ENCODE assay signal across 7 mouse cellular contexts in genomic region chr5:29377590-29378297, GRCm38 (mm10). TPM values are rescaled to one million over a fixed set of nuclear protein-coding genes. Genes with fewer than 3 reads are reported as not detected.
DNase-seq lines count a peak whose midpoint lies in the region; ATAC-seq and TF ChIP-seq lines count a peak whose summit lies in the region.

No protein-coding gene starts in this region.

- TF ChIP-seq CTCF in ES-Bruce4 (IDR thresholded peaks at IDR 0.05; ENCODE audit: low read depth, low read length), result no peak
- TF ChIP-seq CTCF in kidney, adult 2 months (conservative IDR thresholded peaks at IDR 0.05; ENCODE audit: insufficient read depth, insufficient read length, low read depth, low read length), result no peak
- no peak; the same call in 1 of the 2 replicates for TF ChIP-seq CTCF in liver, embryonic 14.5 days (IDR thresholded peaks at IDR 0.05; ENCODE audit: low read depth)

- H3K79me2 ChIP-seq in myocyte (ENCODE audit: control insufficient read depth, insufficient read depth), result no peaks in the 10 kb centered on the region

- H3K4me2 ChIP-seq in forebrain, embryonic 11.5 days (ENCODE audit: low read depth, low read length, severe bottlenecking), result peak overlapping the region; percentile 61
- peak overlapping the region; percentile 92 for H3K4me2 ChIP-seq in liver, embryonic 14.5 days (ENCODE audit: low read depth)
- peak overlapping the region; percentile 76 for H3K4me2 ChIP-seq in myocyte (ENCODE audit: low read depth)

- ATAC-seq in forebrain, embryonic 11.5 days (replicated peaks; ENCODE audit: low FRiP score), result peak; percentile 80
- ATAC-seq in liver, embryonic 14.5 days (ENCODE audit: insufficient read depth), result peak; percentile 72

- DNase-seq in T-cell, adult 2 months (ENCODE audit: low spot score), result peak; percentile 1
- no peak for DNase-seq in forebrain, embryonic 11.5 days (ENCODE audit: low spot score)
- peak; percentile 48 for DNase-seq in kidney, adult 2 months
- no peak for DNase-seq in liver, embryonic 14.5 days (ENCODE audit: low read depth in 3 of 3, low spot score in 3 of 3)
- no peak for DNase-seq in embryo, embryonic 11 days

- H3ac ChIP-seq in myocyte (ENCODE audit: control insufficient read depth, insufficient read length), result peak overlapping the region; percentile 7

- WGBS in forebrain, embryonic 11.5 days, result 1% methylated on average over 41 of the region's 47 CpGs
- 2% methylated on average over 47 of the region's 47 CpGs for whole genome bisulfite sequencing in kidney, adult 2 months
- WGBS in liver, embryonic 14.5 days (ENCODE audit: insufficient replicate concordance), result 2% methylated on average over 43 of the region's 47 CpGs

- no peaks in the 10 kb centered on the region for H3K36me3 ChIP-seq in ES-Bruce4 (ENCODE audit: control insufficient read depth, insufficient read depth, low read length, poor library complexity, severe bottlenecking)
- no peaks in the 10 kb centered on the region for H3K36me3 ChIP-seq in forebrain, embryonic 11.5 days (ENCODE audit: control insufficient read depth, insufficient read depth, low read length)
- no peaks in the 10 kb centered on the region for H3K36me3 ChIP-seq in kidney, adult 2 months (ENCODE audit: control insufficient read depth, insufficient read depth, low read length)
- no peaks in the 10 kb centered on the region for H3K36me3 ChIP-seq in liver, embryonic 14.5 days (replicated peaks; ENCODE audit: control insufficient read depth, insufficient read depth, low read depth)
- no peaks in the 10 kb centered on the region for H3K36me3 ChIP-seq in myocyte (ENCODE audit: control insufficient read depth, insufficient read depth)

- peak overlapping the region; percentile 58 for H3K9ac ChIP-seq in ES-Bruce4 (ENCODE audit: low read depth, poor library complexity, severe bottlenecking)
- peak overlapping the region; percentile 84 for H3K9ac ChIP-seq in forebrain, embryonic 11.5 days (ENCODE audit: low read length)
- H3K9ac ChIP-seq in liver, embryonic 14.5 days (replicated peaks), result peak overlapping the region; percentile 86

- no peak for TF ChIP-seq EP300 in ES-Bruce4 (IDR thresholded peaks at IDR 0.05; ENCODE audit: insufficient read depth, low read depth, low read length)
- TF ChIP-seq EP300 in liver, embryonic 14.5 days (IDR thresholded peaks at IDR 0.05; ENCODE audit: low read depth), result no peak

- TF ChIP-seq POLR2A in ES-Bruce4 (IDR thresholded peaks at IDR 0.05; ENCODE audit: insufficient read depth, low read length), result no peak
- TF ChIP-seq POLR2A in kidney, adult 2 months (IDR thresholded peaks at IDR 0.05; ENCODE audit: low read depth, low read length), result no peak
- no peak for TF ChIP-seq POLR2A in myocyte (IDR thresholded peaks at IDR 0.05; ENCODE audit: insufficient read length, low read depth)

- H3K4me3 ChIP-seq in ES-Bruce4 (ENCODE audit: low read depth, low read length) (peak overlapping the region; percentile 97), myocyte (peak overlapping the region; percentile 52)
- H3K4me3 ChIP-seq in forebrain, embryonic 11.5 days (ENCODE audit: low read depth, low read length), result peak overlapping the region; percentile 80
- peak overlapping the region; percentile 82 for H3K4me3 ChIP-seq in kidney, adult 2 months (ENCODE audit: insufficient read depth, low read depth, low read length)
- peak overlapping the region; percentile 82 to 90 for H3K4me3 ChIP-seq in liver, embryonic 14.5 days (ENCODE audit: insufficient read depth in 1 of 2, low read depth in 2 of 2, low read length in 2 of 2)

- no peak overlapping the region for H3K27ac ChIP-seq in ES-Bruce4 (ENCODE audit: insufficient read depth, low read length)
- no peak overlapping the region for H3K27ac ChIP-seq in forebrain, embryonic 11.5 days (ENCODE audit: low read depth, low read length)
- H3K27ac ChIP-seq in kidney, adult 2 months (ENCODE audit: insufficient read depth, low read depth, low read length), result peak overlapping the region; percentile 12; the same call in 1 of the 2 replicates
- H3K27ac ChIP-seq in liver, embryonic 14.5 days, result peak overlapping the region; percentile 54

- H3K4me1 ChIP-seq in ES-Bruce4 (ENCODE audit: control insufficient read depth, insufficient read depth, low read length), result peaks cover 2% of the 10 kb centered on the region
- peaks cover 6% of the 10 kb centered on the region; the same call in 1 of the 2 replicates for H3K4me1 ChIP-seq in forebrain, embryonic 11.5 days (replicated peaks; ENCODE audit: control insufficient read depth, insufficient read depth, low read length)
- no peaks in the 10 kb centered on the region for H3K4me1 ChIP-seq in kidney, adult 2 months (ENCODE audit: control insufficient read depth, insufficient read depth, low read length)
- peaks cover 17 to 21% of the 10 kb centered on the region in 2 experiments for H3K4me1 ChIP-seq in liver, embryonic 14.5 days (replicated peaks; ENCODE audit: control insufficient read depth in 2 of 2, insufficient read depth in 2 of 2, low read length in 1 of 2)

- H3K27me3 ChIP-seq in ES-Bruce4 (ENCODE audit: control insufficient read depth, insufficient read depth, low read length, poor library complexity, severe bottlenecking) (no peaks in the 10 kb centered on the region), myocyte (ENCODE audit: control insufficient read depth, insufficient read depth, insufficient read length) (no peaks in the 10 kb centered on the region)
- H3K27me3 ChIP-seq in forebrain, embryonic 11.5 days (ENCODE audit: control insufficient read depth, insufficient read depth, low read length), result no peaks in the 10 kb centered on the region
- no peaks in the 10 kb centered on the region for H3K27me3 ChIP-seq in kidney, adult 2 months (replicated peaks; ENCODE audit: control insufficient read depth, insufficient read depth, low read length)
- no peaks in the 10 kb centered on the region; the same call in 1 of the 2 replicates for H3K27me3 ChIP-seq in liver, embryonic 14.5 days (ENCODE audit: control insufficient read depth, insufficient read depth, low read length)

- no peaks in the 10 kb centered on the region for H3K9me3 ChIP-seq in ES-Bruce4 (replicated peaks; ENCODE audit: control insufficient read depth, insufficient read depth, low read length, poor library complexity, severe bottlenecking)
- H3K9me3 ChIP-seq in forebrain, embryonic 11.5 days (ENCODE audit: control insufficient read depth, low read length), result no peaks in the 10 kb centered on the region
- H3K9me3 ChIP-seq in liver, embryonic 14.5 days (ENCODE audit: control insufficient read depth, low read length), result no peaks in the 10 kb centered on the region

TF ChIP-seq in myocyte, 11 proteins besides CTCF, POLR2A, EP300 and RAD21:
- TF ChIP-seq MYOG (IDR thresholded peaks at IDR 0.05; ENCODE audit: control insufficient read depth in 1 of 3, insufficient read depth in 1 of 3, insufficient read length in 2 of 3, low read depth in 2 of 3), result no peak
- TF ChIP-seq MAX (IDR thresholded peaks at IDR 0.05; ENCODE audit: low read depth), result no peak
- TF ChIP-seq MYOD1 (IDR thresholded peaks at IDR 0.05; ENCODE audit: control insufficient read depth in 1 of 3, insufficient read length in 2 of 3, low read depth in 2 of 3), result no peak
- TF ChIP-seq REST (IDR thresholded peaks at IDR 0.05; ENCODE audit: insufficient read depth, insufficient read length), result no peak
- TF ChIP-seq USF1 (IDR thresholded peaks at IDR 0.05; ENCODE audit: low read depth), result no peak
- no peak for TF ChIP-seq E2F4 (IDR thresholded peaks at IDR 0.05; ENCODE audit: insufficient read depth)
- TF ChIP-seq POLR2AphosphoS2 (IDR thresholded peaks at IDR 0.05; ENCODE audit: insufficient read length, low read depth), result no peak
- no peak for TF ChIP-seq CEBPB (IDR thresholded peaks at IDR 0.05; ENCODE audit: insufficient read depth, poor library complexity, severe bottlenecking)
- no peak for TF ChIP-seq TCF3 (IDR thresholded peaks at IDR 0.05; ENCODE audit: insufficient read length, low read depth)
- no peak for TF ChIP-seq SRF (IDR thresholded peaks at IDR 0.05; ENCODE audit: control insufficient read depth, insufficient read length, low read depth)
- TF ChIP-seq TCF12 (IDR thresholded peaks at IDR 0.05; ENCODE audit: insufficient read depth, poor library complexity, severe bottlenecking), result no peak

RNA-seq across cellular contexts. Expression of gene Lmbr1, which starts 0.4 kb away (rescaled TPM):
- polyA plus RNA-seq in ES-Bruce4 (2011; ENCODE audit: insufficient read depth, insufficient read length, low read depth, missing spikeins), result 8.3 and 11.1 TPM in 2 replicates
- polyA plus RNA-seq in forebrain, embryonic 11.5 days (2014; fragmentation: Nextera tagmentation; extraction: Ambion mirVana), result 11.6 and 12.3 TPM in 2 replicates
- 3.9 and 4.4 TPM in 2 replicates for polyA plus RNA-seq in kidney, adult 2 months (2012; rRNA removed)
- 0.91 and 1.2 TPM in 2 replicates for polyA plus RNA-seq in liver, embryonic 14.5 days (2012; rRNA removed)
- 2.5 and 2.8 TPM in 2 replicates for polyA plus RNA-seq in liver, embryonic 14.5 days (2014; fragmentation: Nextera tagmentation; extraction: Ambion mirVana)
- polyA plus RNA-seq in myocyte (2012; fragmentation: generic; extraction: Trizol), result 2.9 TPM

RNA-seq across cellular contexts. Expression of gene Nom1, which starts 56.7 kb away (rescaled TPM):
- polyA plus RNA-seq in ES-Bruce4 (2011; ENCODE audit: insufficient read depth, insufficient read length, low read depth, missing spikeins) (12.2 and 15.0 TPM in 2 replicates), myocyte (2012; fragmentation: generic; extraction: Trizol) (9.9 TPM)
- polyA plus RNA-seq in forebrain, embryonic 11.5 days (2014; fragmentation: Nextera tagmentation; extraction: Ambion mirVana), result 25.1 and 34.9 TPM in 2 replicates
- 4.8 and 6.8 TPM in 2 replicates for polyA plus RNA-seq in kidney, adult 2 months (2012; rRNA removed)
- 5.4 and 10.4 TPM in 2 replicates for polyA plus RNA-seq in liver, embryonic 14.5 days (2012; rRNA removed)
- 12.5 and 13.9 TPM in 2 replicates for polyA plus RNA-seq in liver, embryonic 14.5 days (2014; fragmentation: Nextera tagmentation; extraction: Ambion mirVana)

Comparison
In these comparisons a context has a peak if more than half of its experiments do, and no peak if none do; other contexts are left out.
1. H3K27ac ChIP-seq: peak in kidney, adult 2 months (single experiment) and liver, embryonic 14.5 days (single experiment); none in ES-Bruce4 (single experiment) and forebrain, embryonic 11.5 days (single experiment).
2. DNase-seq: peak in T-cell, adult 2 months (single experiment) and kidney, adult 2 months (single experiment); none in forebrain, embryonic 11.5 days (single experiment), liver, embryonic 14.5 days (0 of 3) and embryo, embryonic 11 days (single experiment).
3. Peak in every context shown above with its lines, with median percentiles within 50 percentile points of each other: H3K4me3 ChIP-seq, H3K9ac ChIP-seq and H3K4me2 ChIP-seq.